Mouse (Mus musculus): ENCODE measurements around the gene Tldc2.

GRCm38 (mm10) chr2:157129096-157129495 lies 42.2 kb downstream of the Tldc2 start:
- no peak for TF ChIP-seq CTCF (IDR thresholded peaks at IDR 0.05; ENCODE audit: borderline replicate concordance, control insufficient read depth, extremely low read depth, insufficient read depth, low read length, poor library complexity)
- TF ChIP-seq POLR2A (IDR thresholded peaks at IDR 0.05; ENCODE audit: control insufficient read depth, extremely low read depth, insufficient read depth, low read length, poor library complexity): no peak
